Mouse (Mus musculus): ENCODE measurements at regions not wholly inside any gene's neighbourhood (a gene's known extent, or its start where the extent isn't known, plus 50 kb on each side); places are given as distances from the start of the nearest gene placed in this dataset.
A peak's percentile ranks its signal among the peaks of the same experiment; 100 is the strongest.

- TF ChIP-seq CTCF (IDR thresholded peaks at IDR 0.05; ENCODE audit: low read depth, low read length) (no peak), GATA2 (IDR thresholded peaks at IDR 0.05; ENCODE audit: borderline replicate concordance, low read depth, low read length) (no peak), TAL1 (conservative IDR thresholded peaks at IDR 0.05; ENCODE audit: low read depth, low read length) (no peak), GATA1 (IDR thresholded peaks at IDR 0.05; ENCODE audit: borderline replicate concordance, low read length) (no peak), POLR2AphosphoS5 (IDR thresholded peaks at IDR 0.05; ENCODE audit: insufficient replicate concordance, low read depth, low read length) (no peak)
- ATAC-seq (ENCODE audit: extremely low read depth, insufficient number of reproducible peaks, low FRiP score, poor library complexity, severe bottlenecking) (no peak), DNase-seq (ENCODE audit: low spot score) (no peak)
- Histone ChIP-seq H3K4me3 (ENCODE audit: low read depth, low read length) (no peak overlapping the region), H3K4me1 (ENCODE audit: insufficient read depth, low read depth, low read length) (no peaks in the 10 kb centered on the region), H3K9me3 (replicated peaks) (peaks cover 80% of the 10 kb centered on the region), H3K27me3 (ENCODE audit: insufficient read depth, low read length) (no peaks in the 10 kb centered on the region), H3K36me3 (replicated peaks) (no peaks in the 10 kb centered on the region)
Observed at GRCm38 (mm10) chr12:109844723-109845601, 244.8 kb upstream of the Rtl1 start.

- H3K4me1 ChIP-seq (ENCODE audit: insufficient read depth, low read depth, low read length): no peaks in the 10 kb centered on the region
- peaks cover 74% of the 10 kb centered on the region for H3K9me3 ChIP-seq (replicated peaks)
- no peak for DNase-seq (ENCODE audit: low spot score)
- H3K36me3 ChIP-seq (replicated peaks): no peaks in the 10 kb centered on the region
- no peak overlapping the region for H3K4me3 ChIP-seq (ENCODE audit: low read depth, low read length)
- no peak for ATAC-seq (ENCODE audit: extremely low read depth, insufficient number of reproducible peaks, low FRiP score, poor library complexity, severe bottlenecking)
- H3K27me3 ChIP-seq (ENCODE audit: insufficient read depth, low read length): no peaks in the 10 kb centered on the region
- TF ChIP-seq POLR2AphosphoS5 (IDR thresholded peaks at IDR 0.05; ENCODE audit: insufficient replicate concordance, low read depth, low read length): no peak
- TF ChIP-seq CTCF (IDR thresholded peaks at IDR 0.05; ENCODE audit: low read depth, low read length): no peak
- no peak for TF ChIP-seq GATA2 (IDR thresholded peaks at IDR 0.05; ENCODE audit: borderline replicate concordance, low read depth, low read length)
- no peak for TF ChIP-seq TAL1 (conservative IDR thresholded peaks at IDR 0.05; ENCODE audit: low read depth, low read length)
- no peak for TF ChIP-seq GATA1 (IDR thresholded peaks at IDR 0.05; ENCODE audit: borderline replicate concordance, low read length)
Observed at GRCm38 (mm10) chr12:109845602-109845906, 245.4 kb upstream of the Rtl1 start.

- Histone ChIP-seq H3K4me3 (ENCODE audit: low read depth, low read length) (no peak overlapping the region), H3K27me3 (ENCODE audit: insufficient read depth, low read length) (no peaks in the 10 kb centered on the region; the same call in 1 of the 2 replicates), H3K36me3 (replicated peaks) (no peaks in the 10 kb centered on the region), H3K9me3 (replicated peaks) (peaks cover 56% of the 10 kb centered on the region), H3K4me1 (ENCODE audit: insufficient read depth, low read depth, low read length) (no peaks in the 10 kb centered on the region)
- no peak for DNase-seq (ENCODE audit: low spot score)
- TF ChIP-seq GATA1 (IDR thresholded peaks at IDR 0.05; ENCODE audit: borderline replicate concordance, low read length): no peak
- no peak for TF ChIP-seq GATA2 (IDR thresholded peaks at IDR 0.05; ENCODE audit: borderline replicate concordance, low read depth, low read length)
- no peak for TF ChIP-seq POLR2AphosphoS5 (IDR thresholded peaks at IDR 0.05; ENCODE audit: insufficient replicate concordance, low read depth, low read length)
- TF ChIP-seq TAL1 (conservative IDR thresholded peaks at IDR 0.05; ENCODE audit: low read depth, low read length): no peak
- TF ChIP-seq CTCF (IDR thresholded peaks at IDR 0.05; ENCODE audit: low read depth, low read length): no peak
- ATAC-seq (ENCODE audit: extremely low read depth, insufficient number of reproducible peaks, low FRiP score, poor library complexity, severe bottlenecking): no peak
Observed at GRCm38 (mm10) chr12:109856336-109856735, 256.2 kb upstream of the Rtl1 start.

- no peak for ATAC-seq (ENCODE audit: extremely low read depth, insufficient number of reproducible peaks, low FRiP score, poor library complexity, severe bottlenecking)
Observed at GRCm38 (mm10) chr12:109857705-109858104, 257.6 kb upstream of the Rtl1 start.

GRCm38 (mm10) chr12:109864826-109865225 is 264.7 kb upstream of the Rtl1 start:
- Histone ChIP-seq H3K4me1 (ENCODE audit: insufficient read depth, low read depth, low read length) (no peaks in the 10 kb centered on the region), H3K36me3 (replicated peaks) (no peaks in the 10 kb centered on the region), H3K27me3 (ENCODE audit: insufficient read depth, low read length) (no peaks in the 10 kb centered on the region), H3K4me3 (ENCODE audit: low read depth, low read length) (no peak overlapping the region), H3K9me3 (replicated peaks) (peaks cover 60% of the 10 kb centered on the region)
- DNase-seq (ENCODE audit: low spot score): no peak
- ATAC-seq (ENCODE audit: extremely low read depth, insufficient number of reproducible peaks, low FRiP score, poor library complexity, severe bottlenecking): no peak
- TF ChIP-seq CTCF (IDR thresholded peaks at IDR 0.05; ENCODE audit: low read depth, low read length): no peak
- TF ChIP-seq POLR2AphosphoS5 (IDR thresholded peaks at IDR 0.05; ENCODE audit: insufficient replicate concordance, low read depth, low read length): no peak
- no peak for TF ChIP-seq GATA2 (IDR thresholded peaks at IDR 0.05; ENCODE audit: borderline replicate concordance, low read depth, low read length)
- TF ChIP-seq TAL1 (conservative IDR thresholded peaks at IDR 0.05; ENCODE audit: low read depth, low read length): no peak
- no peak for TF ChIP-seq GATA1 (IDR thresholded peaks at IDR 0.05; ENCODE audit: borderline replicate concordance, low read length)

More at GRCm38 (mm10) chr12:109857705-109858104, 257.6 kb upstream of the Rtl1 start:
- H3K27me3 ChIP-seq (ENCODE audit: insufficient read depth, low read length): no peaks in the 10 kb centered on the region; the same call in 1 of the 2 replicates
- H3K36me3 ChIP-seq (replicated peaks): no peaks in the 10 kb centered on the region
- DNase-seq (ENCODE audit: low spot score): no peak
- H3K4me1 ChIP-seq (ENCODE audit: insufficient read depth, low read depth, low read length): no peaks in the 10 kb centered on the region
- H3K9me3 ChIP-seq (replicated peaks): peaks cover 64% of the 10 kb centered on the region
- TF ChIP-seq GATA2 (IDR thresholded peaks at IDR 0.05; ENCODE audit: borderline replicate concordance, low read depth, low read length) (no peak), TAL1 (conservative IDR thresholded peaks at IDR 0.05; ENCODE audit: low read depth, low read length) (no peak), CTCF (IDR thresholded peaks at IDR 0.05; ENCODE audit: low read depth, low read length) (no peak)
- no peak overlapping the region for H3K4me3 ChIP-seq (ENCODE audit: low read depth, low read length)

- no peaks in the 10 kb centered on the region for H3K4me1 ChIP-seq (ENCODE audit: insufficient read depth, low read depth, low read length)
- H3K4me3 ChIP-seq (ENCODE audit: low read depth, low read length): peak overlapping the region; percentile 28
- TF ChIP-seq CTCF (IDR thresholded peaks at IDR 0.05; ENCODE audit: low read depth, low read length) (no peak), POLR2AphosphoS5 (IDR thresholded peaks at IDR 0.05; ENCODE audit: insufficient replicate concordance, low read depth, low read length) (no peak), GATA1 (IDR thresholded peaks at IDR 0.05; ENCODE audit: borderline replicate concordance, low read length) (no peak)
- no peak for DNase-seq (ENCODE audit: low spot score)
- no peak for ATAC-seq (ENCODE audit: extremely low read depth, insufficient number of reproducible peaks, low FRiP score, poor library complexity, severe bottlenecking)
- H3K36me3 ChIP-seq (replicated peaks): no peaks in the 10 kb centered on the region
- H3K9me3 ChIP-seq (replicated peaks): peaks cover 76% of the 10 kb centered on the region
- H3K27me3 ChIP-seq (ENCODE audit: insufficient read depth, low read length): no peaks in the 10 kb centered on the region; the same call in 1 of the 2 replicates
Observed at GRCm38 (mm10) chr12:109871021-109871420, 270.9 kb upstream of the Rtl1 start.
